Mouse (Mus musculus): ENCODE results near the gene Hemgn.

GRCm38 (mm10) chr4:46450020-46450518, 36.8 kb upstream of the Hemgn start:
- TF ChIP-seq CTCF (IDR thresholded peaks at IDR 0.05 in 2 of 3, conservative IDR thresholded peaks at IDR 0.05 in 1 of 3; ENCODE audit: control insufficient read depth in 1 of 3, insufficient read depth in 1 of 3, low read depth in 2 of 3, low read length in 3 of 3, poor library complexity in 1 of 3, severe bottlenecking in 1 of 3) = no peak
- no peak for TF ChIP-seq POLR2A (IDR thresholded peaks at IDR 0.05; ENCODE audit: control insufficient read depth in 1 of 2, insufficient read depth in 1 of 2, low read depth in 1 of 2, low read length in 2 of 2, poor library complexity in 1 of 2)
- TF ChIP-seq TAL1 (IDR thresholded peaks at IDR 0.05; ENCODE audit: low read length) = no peak
- no peak for TF ChIP-seq NELFE (IDR thresholded peaks at IDR 0.05; ENCODE audit: low read depth, low read length)
- TF ChIP-seq HCFC1 (IDR thresholded peaks at IDR 0.05; ENCODE audit: low read depth, low read length) = no peak
- no peak for TF ChIP-seq GABPA (IDR thresholded peaks at IDR 0.05; ENCODE audit: low read depth, low read length)
- no peak for TF ChIP-seq MAFK (IDR thresholded peaks at IDR 0.05; ENCODE audit: borderline replicate concordance, low read depth, low read length)
- no peak for TF ChIP-seq GATA1 (IDR thresholded peaks at IDR 0.05; ENCODE audit: low read depth, low read length)
- TF ChIP-seq ELF1 (IDR thresholded peaks at IDR 0.05; ENCODE audit: low read depth, low read length) = no peak
- TF ChIP-seq SMC3 (IDR thresholded peaks at IDR 0.05; ENCODE audit: low read depth, low read length) = no peak
- TF ChIP-seq ZC3H11A (IDR thresholded peaks at IDR 0.05; ENCODE audit: low read depth, low read length) = no peak
